Mouse (Mus musculus): Measurements from ENCODE around the gene Sertad1.

- TF ChIP-seq POLR2A (IDR thresholded peaks at IDR 0.05; ENCODE audit: low read depth, low read length) (no peak), CTCF (conservative IDR thresholded peaks at IDR 0.05; ENCODE audit: insufficient read depth, insufficient read length, low read depth, low read length) (no peak)
Observed at GRCm38 (mm10) chr7:27454461-27455121, 32.1 kb upstream of the Sertad1 start.

Measured in kidney, adult 2 months (tissue).